Mouse (Mus musculus): ENCODE data around the gene Hdac10.

Gene Hdac10

GRCm38 (mm10) chr15:89123595-89123994 is 4.9 kb downstream of the Hdac10 start:
- peak in 1 of 2 experiments; percentile 71 for DNase-seq (ENCODE audit: low spot score in 2 of 2)

GRCm38 (mm10) chr15:89122649-89123366 is 5.7 kb downstream of the Hdac10 start, which contains the start of gene Tubgcp6:
Tubgcp6 (minus strand) TSS chr15:89123112.
- DNase-seq (ENCODE audit: low spot score in 2 of 2), result peak; percentile 90 to 96

DNA sequence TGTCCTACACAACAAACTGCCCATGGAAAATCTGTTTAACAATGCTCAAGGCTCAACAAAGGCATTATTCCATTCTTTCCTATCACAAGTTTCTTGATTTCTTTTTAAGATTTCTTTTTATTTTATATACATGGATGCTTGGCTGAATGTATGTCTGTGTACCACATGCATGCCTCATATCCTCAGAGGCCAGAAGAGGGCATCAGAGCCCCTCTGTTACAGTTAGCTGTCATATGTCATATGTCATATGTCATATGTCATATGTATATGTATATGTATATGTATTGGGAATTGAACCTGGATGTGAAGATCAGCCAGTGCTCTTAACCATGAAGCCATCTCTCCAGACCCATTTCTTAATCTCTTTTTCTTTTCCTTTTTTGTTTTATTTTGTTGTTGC is 10.5 kb downstream of the Hdac10 start:
- DNase-seq (ENCODE audit: low spot score in 2 of 2), result no peak

DNA sequence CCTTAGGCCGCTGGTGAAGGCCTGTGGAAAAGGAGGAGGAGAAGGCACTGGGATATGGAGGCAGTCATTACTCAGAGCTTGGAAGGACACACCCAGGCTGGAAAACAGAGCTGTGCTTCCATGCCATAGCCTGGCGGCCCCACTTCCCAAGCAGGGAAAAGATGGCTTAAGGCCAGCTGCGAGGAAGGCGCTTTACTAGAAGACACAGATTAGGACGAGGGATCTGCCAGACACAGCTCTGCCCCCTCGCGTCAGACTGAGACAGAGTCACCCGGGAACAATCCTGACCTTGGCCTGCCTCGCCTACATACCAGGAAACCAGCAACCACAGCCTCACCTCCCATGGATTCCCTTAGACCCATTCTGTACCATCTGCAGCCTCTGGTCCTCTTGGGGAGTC is 18.4 kb downstream of the Hdac10 start:
- DNase-seq (ENCODE audit: low spot score in 2 of 2), result no peak

DNA sequence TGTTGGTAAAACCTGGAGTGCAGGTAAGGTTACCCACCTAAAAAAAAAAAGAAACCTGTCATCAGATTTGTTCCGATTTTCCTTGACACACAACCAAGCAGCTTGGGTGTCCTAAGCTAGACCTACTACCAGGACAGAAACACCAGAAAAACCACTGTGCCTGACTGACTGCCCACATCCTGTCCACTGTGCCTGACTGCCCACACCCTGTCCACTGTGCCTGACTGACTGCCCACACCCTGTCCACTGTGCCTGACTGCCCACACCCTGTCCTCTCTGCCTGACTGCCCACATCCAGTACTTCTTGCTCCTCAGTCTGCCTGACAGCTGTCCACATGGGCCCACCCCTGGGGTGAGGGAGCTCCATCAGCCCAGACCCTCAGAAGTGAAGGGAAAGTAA is 21.5 kb downstream of the Hdac10 start:
- DNase-seq (ENCODE audit: low spot score in 2 of 2), result no peak

DNA sequence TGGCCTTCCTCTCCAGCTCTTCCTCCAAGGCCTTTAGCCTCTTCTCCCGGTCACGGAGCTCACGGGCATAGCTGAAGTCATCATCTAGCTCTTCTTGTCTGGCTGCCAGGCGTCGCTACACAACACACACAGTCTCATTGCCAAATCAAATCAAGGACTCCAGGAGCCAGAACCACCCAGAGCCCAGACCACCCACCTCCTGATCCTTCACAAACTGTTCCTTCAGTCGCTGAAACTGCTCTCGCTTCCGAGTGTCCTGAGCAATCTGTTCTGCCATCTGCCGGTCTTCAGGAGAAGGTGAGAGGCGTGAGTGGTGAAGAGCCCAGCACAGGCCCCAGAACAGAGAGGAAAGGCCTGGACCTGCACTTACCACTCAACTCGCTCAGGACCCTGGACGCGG is 22.4 kb downstream of the Hdac10 start:
- DNase-seq (ENCODE audit: low spot score in 2 of 2), result peak in 1 of 2 experiments; percentile 63

DNA sequence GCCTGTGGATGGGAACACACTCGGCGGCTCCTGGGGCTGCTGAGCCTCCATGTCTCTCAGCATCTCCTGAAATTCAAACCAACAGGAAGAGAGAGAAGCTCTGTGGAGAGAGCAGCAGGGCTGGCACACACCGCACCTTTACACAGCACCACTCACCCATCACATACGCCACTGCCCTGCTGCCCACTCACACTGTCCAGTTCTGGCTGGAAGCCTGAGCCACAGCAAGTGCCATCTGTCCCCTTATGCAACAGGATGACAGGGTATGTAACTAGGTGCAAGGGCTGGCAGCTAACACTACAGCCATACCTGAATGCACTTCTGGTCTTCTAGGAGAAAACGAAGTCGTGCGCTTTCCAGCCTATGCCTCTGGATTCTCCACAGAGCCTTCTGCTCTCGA is 24.1 kb downstream of the Hdac10 start:
- peak in 1 of 2 experiments; percentile 73 for DNase-seq (ENCODE audit: low spot score in 2 of 2)

DNA sequence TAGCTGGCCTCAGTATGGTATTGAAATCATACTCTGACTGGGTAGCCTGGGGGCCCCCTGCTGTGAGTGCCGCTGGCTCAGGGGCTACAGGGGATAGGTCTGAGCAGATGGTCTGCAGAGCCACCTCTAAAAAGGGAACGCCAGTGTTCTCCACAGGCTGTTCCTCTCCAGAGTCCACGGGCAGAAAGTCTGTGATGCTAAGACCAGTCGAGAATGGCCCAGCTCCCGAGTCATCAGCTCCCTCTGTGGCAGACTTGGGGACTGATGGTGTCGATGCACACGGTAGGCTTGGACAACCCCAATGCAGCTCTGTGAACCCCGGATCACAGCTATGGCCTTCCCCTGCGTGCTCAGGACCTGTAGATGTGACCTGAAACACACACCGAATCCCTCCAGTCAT is 24.6 kb downstream of the Hdac10 start:
- no peak for DNase-seq (ENCODE audit: low spot score in 2 of 2)

DNA sequence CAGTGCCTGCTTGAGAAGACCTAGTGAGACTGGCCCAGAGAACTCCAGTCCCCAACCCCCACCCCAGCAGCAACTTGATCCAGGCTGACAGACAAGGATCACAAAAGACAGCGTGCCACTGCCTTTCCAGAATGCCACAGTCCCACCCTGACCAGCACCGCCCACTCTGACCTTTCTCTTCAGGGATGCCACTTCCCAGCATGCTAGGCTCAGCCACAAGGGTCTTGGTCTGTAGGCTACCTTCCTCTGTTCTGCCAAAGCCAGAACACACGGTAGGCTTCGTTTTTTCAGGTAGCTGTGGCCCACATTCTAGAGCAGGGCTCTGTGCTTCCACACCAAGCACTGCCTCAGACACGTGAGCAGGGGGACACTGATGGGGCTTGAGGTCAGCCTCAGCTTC is 25.9 kb downstream of the Hdac10 start:
- no peak for DNase-seq (ENCODE audit: low spot score in 2 of 2)

GRCm38 (mm10) chr15:89100823-89101222 is 27.7 kb downstream of the Hdac10 start:
- DNase-seq (ENCODE audit: low spot score in 2 of 2), result no peak

GRCm38 (mm10) chr15:89098616-89099015 is 29.9 kb downstream of the Hdac10 start:
- no peak for DNase-seq (ENCODE audit: low spot score in 2 of 2)

DNA sequence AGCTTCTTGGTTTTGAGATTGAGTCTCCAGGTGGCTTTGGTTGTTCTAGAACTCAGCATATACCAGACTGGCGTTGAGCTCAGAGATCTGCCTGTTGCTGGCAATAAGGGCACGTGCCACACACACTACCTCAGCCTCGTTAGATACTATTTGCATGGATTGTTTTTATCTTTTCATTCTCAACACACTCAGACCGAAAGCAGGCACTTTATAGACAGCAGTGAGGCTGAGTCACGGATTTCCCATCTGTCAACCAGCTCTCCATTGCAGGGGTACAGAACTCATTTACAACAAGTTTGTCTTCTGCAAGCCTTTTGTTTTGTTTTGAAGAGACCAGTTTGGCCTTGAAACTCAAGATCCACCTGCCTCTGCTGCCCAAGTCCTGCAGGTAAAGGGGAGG is 31.1 kb downstream of the Hdac10 start:
- peak in 1 of 2 experiments; percentile 34 for DNase-seq (ENCODE audit: low spot score in 2 of 2)

DNA sequence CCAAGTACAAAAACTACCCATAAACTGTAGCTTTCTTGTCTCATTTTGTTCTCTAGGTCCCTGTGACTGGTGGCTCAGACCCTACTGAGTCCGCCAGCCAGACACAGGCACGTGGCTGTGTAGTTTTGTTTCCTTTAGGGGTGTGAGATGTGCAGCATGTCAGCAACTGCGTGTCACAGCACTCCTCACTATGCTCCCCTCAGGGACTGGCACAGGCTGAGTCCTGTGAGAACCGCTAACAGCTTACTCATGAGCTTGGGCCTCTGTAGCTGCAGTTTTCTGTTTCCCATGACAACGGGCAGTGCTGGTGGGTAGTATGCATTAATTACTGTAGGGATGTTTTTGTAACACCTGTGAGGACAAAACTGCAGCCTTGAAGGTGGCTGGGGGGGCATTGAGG is 36.3 kb downstream of the Hdac10 start:
- no peak for DNase-seq (ENCODE audit: low spot score in 2 of 2)

GRCm38 (mm10) chr15:89090662-89091061 is 37.8 kb downstream of the Hdac10 start:
- no peak for DNase-seq (ENCODE audit: low spot score in 2 of 2)

- no peak for DNase-seq (ENCODE audit: low spot score in 2 of 2)
These were observed 39.0 kb downstream of the Hdac10 start for GRCm38 (mm10) chr15:89089248-89090051.

GRCm38 (mm10) chr15:89088607-89089247 is 39.8 kb downstream of the Hdac10 start, which contains the start of gene Selenoo:
Selenoo (plus strand) TSS chr15:89089084.
- peak; percentile 75 to 89 for DNase-seq (ENCODE audit: low spot score in 2 of 2)

DNA sequence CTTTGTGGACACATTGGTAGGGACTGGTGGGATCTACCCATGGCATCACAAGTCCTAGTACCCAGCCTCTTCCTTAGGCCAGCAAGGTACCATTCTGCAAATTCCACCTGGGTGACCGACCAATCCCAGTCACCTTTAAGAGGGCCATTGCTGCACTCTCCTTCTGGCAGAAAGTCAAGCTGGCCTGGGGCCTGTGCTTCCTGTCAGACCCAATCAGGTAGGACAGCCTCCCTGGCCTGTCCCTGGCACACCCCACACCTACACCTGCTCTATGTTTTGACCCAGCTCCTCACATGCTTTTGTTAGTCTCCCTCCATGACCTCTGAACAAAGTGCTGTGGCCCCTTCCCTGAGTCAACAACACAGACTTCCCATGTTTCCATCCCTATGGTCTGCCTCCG is 43.7 kb downstream of the Hdac10 start:
- DNase-seq (ENCODE audit: low spot score in 2 of 2), result no peak

- DNase-seq (ENCODE audit: low spot score in 2 of 2), result no peak
These were observed 44.6 kb downstream of the Hdac10 start for GRCm38 (mm10) chr15:89083906-89084305.

GRCm38 (mm10) chr15:89078208-89078836 is 50.2 kb downstream of the Hdac10 start:
- no peak for DNase-seq (ENCODE audit: low spot score in 2 of 2)

DNA sequence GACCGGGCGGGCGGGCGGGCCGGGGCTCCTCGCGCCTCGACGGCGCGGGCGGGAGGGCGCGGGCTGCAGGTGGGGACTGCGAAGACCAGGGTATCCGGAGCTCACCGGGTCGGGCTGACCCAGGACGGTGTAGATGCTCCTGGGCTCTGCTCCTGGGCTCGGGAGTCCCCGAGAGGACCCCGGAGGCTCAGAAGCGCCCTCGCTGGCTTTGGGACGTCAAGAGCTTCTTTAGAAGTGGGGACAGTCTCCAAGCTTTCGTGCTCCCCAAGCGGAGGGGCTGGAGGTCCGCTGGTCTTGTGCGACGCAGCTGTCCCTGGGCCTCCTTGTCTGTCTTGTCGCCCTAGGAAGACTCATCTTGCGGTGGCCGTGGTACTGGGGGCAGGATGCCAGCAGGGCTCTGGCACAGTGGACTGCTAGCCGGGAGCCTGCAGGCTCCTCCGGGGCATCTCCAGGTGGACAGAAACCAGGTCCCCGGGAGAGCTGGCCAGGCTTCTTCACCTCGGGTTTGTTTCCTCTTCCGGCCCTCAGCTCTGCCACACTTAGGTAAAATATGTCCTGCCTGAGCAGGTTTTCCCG is 52.3 kb downstream of the Hdac10 start:
- peak in 1 of 2 experiments; percentile 37 for DNase-seq (ENCODE audit: low spot score in 2 of 2)

- peak; percentile 61 to 81 for DNase-seq (ENCODE audit: low spot score in 2 of 2)
These were observed 52.9 kb downstream of the Hdac10 start for GRCm38 (mm10) chr15:89075478-89076147.
